Mouse (Mus musculus): ENCODE results near the gene Ralgps1. TPM values are rescaled to one million over a fixed set of nuclear protein-coding genes. Genes with fewer than 3 reads are reported as not detected.
A peak's percentile ranks its signal among the peaks of the same experiment; 100 is the strongest.

Ralgps1 gene
- polyA plus RNA-seq, 1 experiment from 2014 or later, result 42.8 TPM

DNA sequence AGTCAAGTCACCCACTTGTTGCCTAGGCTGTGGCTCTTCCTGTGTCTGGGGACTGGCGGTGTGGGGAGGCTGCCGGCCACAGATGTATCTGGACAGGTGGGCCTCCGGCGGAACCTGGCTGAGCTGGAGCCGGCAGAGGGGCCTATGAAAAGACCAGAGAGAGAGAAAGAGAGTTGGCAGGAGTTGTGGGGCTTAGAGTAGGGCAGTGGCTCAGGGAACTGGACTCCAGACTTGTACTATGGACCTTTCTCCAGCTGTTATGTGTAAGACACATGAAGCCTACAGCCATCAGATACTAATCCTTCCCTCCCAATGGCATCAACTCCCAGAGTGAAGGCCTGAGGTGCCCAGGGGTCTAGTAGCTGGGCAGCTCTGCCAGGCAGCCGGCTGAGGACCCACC lies 212.4 kb downstream of the Ralgps1 start:
- no peaks in the 10 kb centered on the region for H3K9me3 ChIP-seq
- WGBS, result 96% methylated on average over 6 of the region's 6 CpGs

DNA sequence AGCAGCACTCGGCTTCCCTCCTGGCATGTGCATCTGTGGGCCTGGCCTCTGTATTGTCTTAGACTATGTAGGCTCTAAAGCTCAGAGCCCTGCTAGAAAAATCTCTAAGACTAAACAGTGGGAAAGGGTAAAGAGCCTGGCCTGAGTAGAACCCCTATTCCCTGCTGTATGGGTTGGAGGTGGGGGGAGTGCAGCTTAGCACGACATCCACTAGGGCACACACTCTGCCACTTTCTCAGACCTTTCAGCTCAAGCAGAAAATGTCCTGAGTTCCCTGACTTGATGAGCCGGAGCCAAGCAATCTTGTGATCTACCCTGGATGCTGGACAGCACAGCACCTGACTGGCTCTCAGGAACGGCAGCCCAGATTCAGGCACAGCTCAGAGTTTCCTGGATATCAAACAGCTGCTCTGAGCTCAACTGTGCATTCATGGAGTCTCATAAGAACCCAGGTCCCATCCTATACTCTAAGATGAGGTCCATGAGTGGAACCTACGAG lies 215.0 kb downstream of the Ralgps1 start:
- 84% methylated on average over 5 of the region's 5 CpGs for WGBS
- Histone ChIP-seq H3K36me3 (peaks cover 18% of the 10 kb centered on the region), H3K4me1 (replicated peaks) (no peaks in the 10 kb centered on the region), H3K9ac (no peak overlapping the region), H3K27me3 (no peaks in the 10 kb centered on the region), H3K4me2 (no peak overlapping the region), H3K4me3 (no peak overlapping the region), H3K27ac (replicated peaks) (no peak overlapping the region), H3K9me3 (no peaks in the 10 kb centered on the region)
- no peak for ATAC-seq (ENCODE audit: low FRiP score, low read depth)

More for the DNA sequence above, 212.4 kb downstream of the Ralgps1 start:
- H3K9ac ChIP-seq, result no peak overlapping the region
- no peak for ATAC-seq (ENCODE audit: low FRiP score, low read depth)
- no peaks in the 10 kb centered on the region for H3K4me1 ChIP-seq (replicated peaks)
- H3K27me3 ChIP-seq, result no peaks in the 10 kb centered on the region
- peaks cover 19% of the 10 kb centered on the region for H3K36me3 ChIP-seq
- no peak overlapping the region for H3K4me3 ChIP-seq
- no peak overlapping the region for H3K4me2 ChIP-seq
- no peak overlapping the region for H3K27ac ChIP-seq (replicated peaks)

DNA sequence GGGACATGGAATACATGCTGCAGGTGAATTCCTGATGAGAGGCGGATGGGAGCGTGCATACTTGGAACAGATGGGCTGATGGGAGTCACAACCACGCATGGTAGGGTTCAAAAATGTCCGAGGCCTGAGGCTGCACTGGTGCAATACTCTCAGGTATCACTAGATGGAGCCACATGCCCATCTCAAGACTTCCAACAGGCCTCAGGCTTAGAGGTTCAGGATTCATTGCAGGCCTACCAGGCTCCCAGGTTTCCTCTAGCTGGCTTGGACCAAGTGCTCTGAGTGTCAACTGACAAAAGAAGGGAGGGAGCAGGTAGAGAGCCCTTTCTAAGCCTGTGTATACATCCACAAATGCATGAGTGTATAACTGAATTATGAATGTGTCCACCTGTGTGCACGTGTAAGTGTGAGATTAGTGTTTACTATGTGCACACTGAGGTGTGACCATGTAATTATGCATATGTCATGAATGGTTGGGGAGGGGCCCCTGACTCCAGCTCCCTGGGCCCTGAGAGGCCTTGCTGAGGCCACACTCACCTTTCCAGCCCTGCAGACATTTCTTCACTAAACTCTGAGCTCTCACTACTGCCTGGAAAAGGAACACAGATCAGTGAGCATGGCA lies 216.4 kb downstream of the Ralgps1 start:
- 25% methylated on average over 5 of the region's 5 CpGs for WGBS
- Histone ChIP-seq H3K36me3 (peaks cover 18% of the 10 kb centered on the region), H3K9me3 (no peaks in the 10 kb centered on the region), H3K4me2 (no peak overlapping the region), H3K27ac (replicated peaks) (no peak overlapping the region), H3K4me3 (no peak overlapping the region), H3K4me1 (replicated peaks) (no peaks in the 10 kb centered on the region), H3K9ac (no peak overlapping the region), H3K27me3 (no peaks in the 10 kb centered on the region)
- ATAC-seq (ENCODE audit: low FRiP score, low read depth), result peak; percentile 57; the same call in 1 of the 2 replicates

- no peaks in the 10 kb centered on the region for H3K9me3 ChIP-seq
- H3K4me2 ChIP-seq, result no peak overlapping the region
- H3K36me3 ChIP-seq, result peaks cover 3% of the 10 kb centered on the region; the same call in 1 of the 2 replicates
- no peak overlapping the region for H3K27ac ChIP-seq (replicated peaks)
- H3K4me1 ChIP-seq (replicated peaks), result no peaks in the 10 kb centered on the region
- no peak for ATAC-seq (ENCODE audit: low FRiP score, low read depth)
- H3K9ac ChIP-seq, result no peak overlapping the region
- H3K4me3 ChIP-seq, result no peak overlapping the region
- WGBS, result 89% methylated on average over 4 of the region's 4 CpGs
- no peaks in the 10 kb centered on the region for H3K27me3 ChIP-seq
These were observed 224.3 kb downstream of the Ralgps1 start for GRCm38 (mm10) chr2:33146994-33147393.

GRCm38 (mm10) chr2:33143292-33143691 lies 228.0 kb downstream of the Ralgps1 start:
- Histone ChIP-seq H3K9me3 (no peaks in the 10 kb centered on the region), H3K4me1 (replicated peaks) (no peaks in the 10 kb centered on the region), H3K36me3 (peaks cover 13% of the 10 kb centered on the region; the same call in 1 of the 2 replicates), H3K27ac (replicated peaks) (no peak overlapping the region), H3K4me3 (no peak overlapping the region), H3K4me2 (no peak overlapping the region), H3K27me3 (no peaks in the 10 kb centered on the region), H3K9ac (no peak overlapping the region)
- WGBS, result 86% methylated on average over 2 of the region's 2 CpGs
- ATAC-seq (ENCODE audit: low FRiP score, low read depth), result no peak

GRCm38 (mm10) chr2:33138491-33138890 lies 232.8 kb downstream of the Ralgps1 start:
- 90% methylated on average over 2 of the region's 2 CpGs for WGBS
- no peaks in the 10 kb centered on the region for H3K27me3 ChIP-seq
- no peaks in the 10 kb centered on the region for H3K4me1 ChIP-seq (replicated peaks)
- no peak overlapping the region for H3K9ac ChIP-seq
- H3K4me2 ChIP-seq, result no peak overlapping the region
- H3K36me3 ChIP-seq, result peaks cover 23% of the 10 kb centered on the region; the same call in 1 of the 2 replicates
- no peak for ATAC-seq (ENCODE audit: low FRiP score, low read depth)
- no peaks in the 10 kb centered on the region for H3K9me3 ChIP-seq
- no peak overlapping the region for H3K27ac ChIP-seq (replicated peaks)
- no peak overlapping the region for H3K4me3 ChIP-seq

DNA sequence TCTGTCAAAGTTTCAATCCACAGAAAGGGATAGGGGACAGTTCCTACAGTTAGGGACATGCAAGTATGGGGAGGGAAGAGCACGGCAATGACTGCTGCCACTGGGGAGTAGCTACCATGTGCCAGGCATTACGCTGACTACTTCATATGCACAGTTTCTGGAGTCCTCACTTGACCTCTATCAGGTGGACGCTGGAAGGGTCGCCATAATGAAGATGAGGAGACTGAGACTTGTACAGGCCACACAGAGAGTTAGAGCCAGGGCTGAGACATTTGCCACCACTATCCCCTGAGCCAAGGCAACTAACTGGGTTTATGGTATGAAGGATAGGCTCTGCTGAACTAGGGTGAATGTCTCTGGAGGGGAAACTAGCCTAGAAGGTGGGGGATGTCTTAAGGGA lies 233.6 kb downstream of the Ralgps1 start:
- Histone ChIP-seq H3K9ac (no peak overlapping the region), H3K9me3 (no peaks in the 10 kb centered on the region), H3K4me1 (replicated peaks) (peaks cover 1% of the 10 kb centered on the region), H3K36me3 (peaks cover 23% of the 10 kb centered on the region; the same call in 1 of the 2 replicates), H3K4me2 (no peak overlapping the region), H3K4me3 (no peak overlapping the region), H3K27ac (replicated peaks) (no peak overlapping the region), H3K27me3 (no peaks in the 10 kb centered on the region)
- WGBS, result 88% methylated on average over 4 of the region's 4 CpGs
- ATAC-seq (ENCODE audit: low FRiP score, low read depth), result no peak

DNA sequence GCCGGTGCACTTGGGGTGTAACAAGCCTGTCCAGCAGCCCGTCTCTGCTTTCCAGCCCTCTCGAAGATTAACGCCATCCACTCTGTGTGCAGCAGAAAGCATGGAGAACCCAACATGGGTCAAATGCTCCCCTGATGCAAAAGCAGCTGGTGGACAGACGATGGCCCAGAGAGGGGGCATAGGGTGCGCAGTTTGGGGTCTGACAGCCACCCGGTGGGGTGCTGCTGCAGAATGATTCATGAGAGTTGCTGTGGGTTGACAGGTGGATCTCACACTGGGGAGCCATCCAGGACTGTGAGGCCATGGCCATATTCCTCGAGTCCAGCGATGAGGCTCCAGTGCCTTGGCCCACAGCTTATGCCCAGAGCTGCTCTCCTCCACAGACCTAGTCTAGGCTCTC lies 234.0 kb downstream of the Ralgps1 start:
- 79% methylated on average over 9 of the region's 9 CpGs for WGBS
- ATAC-seq (ENCODE audit: low FRiP score, low read depth), result no peak
- Histone ChIP-seq H3K4me1 (replicated peaks) (peaks cover 6% of the 10 kb centered on the region), H3K9me3 (no peaks in the 10 kb centered on the region), H3K27me3 (no peaks in the 10 kb centered on the region), H3K27ac (replicated peaks) (no peak overlapping the region), H3K4me3 (no peak overlapping the region), H3K4me2 (no peak overlapping the region), H3K36me3 (peaks cover 23% of the 10 kb centered on the region; the same call in 1 of the 2 replicates), H3K9ac (no peak overlapping the region)

DNA sequence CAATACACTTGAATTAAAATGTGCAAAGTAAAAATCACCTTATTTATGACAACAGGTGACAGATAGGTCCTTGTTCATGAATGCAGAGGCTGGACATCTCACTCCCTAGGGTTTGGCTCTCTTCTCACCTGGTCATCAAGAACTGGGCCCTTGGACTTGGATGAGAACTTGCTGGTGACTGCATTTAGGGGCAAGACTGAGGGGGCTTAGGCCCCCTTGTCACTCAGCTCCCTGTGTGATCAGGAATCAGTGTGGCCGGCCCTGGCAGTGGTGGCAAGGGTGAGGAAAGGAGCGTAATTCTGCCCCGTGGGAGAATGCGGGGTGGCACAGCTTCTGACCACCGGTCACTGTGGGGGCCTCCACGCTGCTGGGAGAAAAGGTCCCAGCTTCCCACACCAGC lies 234.9 kb downstream of the Ralgps1 start:
- no peaks in the 10 kb centered on the region for H3K27me3 ChIP-seq
- H3K4me1 ChIP-seq (replicated peaks), result peaks cover 13% of the 10 kb centered on the region
- no peak overlapping the region for H3K27ac ChIP-seq (replicated peaks)
- ATAC-seq (ENCODE audit: low FRiP score, low read depth), result no peak
- no peaks in the 10 kb centered on the region for H3K9me3 ChIP-seq
- H3K9ac ChIP-seq, result no peak overlapping the region
- H3K4me3 ChIP-seq, result no peak overlapping the region
- no peak overlapping the region for H3K4me2 ChIP-seq
- H3K36me3 ChIP-seq, result peaks cover 23% of the 10 kb centered on the region; the same call in 1 of the 2 replicates
- 91% methylated on average over 6 of the region's 6 CpGs for WGBS

GRCm38 (mm10) chr2:33134766-33135490 lies 236.4 kb downstream of the Ralgps1 start:
- WGBS, result 81% methylated on average over 7 of the region's 7 CpGs
- Histone ChIP-seq H3K27me3 (no peaks in the 10 kb centered on the region), H3K4me3 (no peak overlapping the region), H3K36me3 (peaks cover 13% of the 10 kb centered on the region; the same call in 1 of the 2 replicates), H3K4me1 (replicated peaks) (peaks cover 16% of the 10 kb centered on the region), H3K9ac (no peak overlapping the region), H3K9me3 (no peaks in the 10 kb centered on the region), H3K4me2 (no peak overlapping the region), H3K27ac (replicated peaks) (no peak overlapping the region)
- no peak for ATAC-seq (ENCODE audit: low FRiP score, low read depth)

GRCm38 (mm10) chr2:33132306-33132705 lies 239.0 kb downstream of the Ralgps1 start:
- H3K36me3 ChIP-seq, result peaks cover 13% of the 10 kb centered on the region; the same call in 1 of the 2 replicates
- H3K4me3 ChIP-seq, result no peak overlapping the region
- no peaks in the 10 kb centered on the region for H3K9me3 ChIP-seq
- H3K4me2 ChIP-seq, result no peak overlapping the region
- H3K4me1 ChIP-seq (replicated peaks), result peaks cover 29% of the 10 kb centered on the region
- ATAC-seq (ENCODE audit: low FRiP score, low read depth), result no peak
- H3K9ac ChIP-seq, result no peak overlapping the region
- no peak overlapping the region for H3K27ac ChIP-seq (replicated peaks)
- no peaks in the 10 kb centered on the region for H3K27me3 ChIP-seq
- WGBS, result 6% methylated on average over 7 of the region's 7 CpGs

DNA sequence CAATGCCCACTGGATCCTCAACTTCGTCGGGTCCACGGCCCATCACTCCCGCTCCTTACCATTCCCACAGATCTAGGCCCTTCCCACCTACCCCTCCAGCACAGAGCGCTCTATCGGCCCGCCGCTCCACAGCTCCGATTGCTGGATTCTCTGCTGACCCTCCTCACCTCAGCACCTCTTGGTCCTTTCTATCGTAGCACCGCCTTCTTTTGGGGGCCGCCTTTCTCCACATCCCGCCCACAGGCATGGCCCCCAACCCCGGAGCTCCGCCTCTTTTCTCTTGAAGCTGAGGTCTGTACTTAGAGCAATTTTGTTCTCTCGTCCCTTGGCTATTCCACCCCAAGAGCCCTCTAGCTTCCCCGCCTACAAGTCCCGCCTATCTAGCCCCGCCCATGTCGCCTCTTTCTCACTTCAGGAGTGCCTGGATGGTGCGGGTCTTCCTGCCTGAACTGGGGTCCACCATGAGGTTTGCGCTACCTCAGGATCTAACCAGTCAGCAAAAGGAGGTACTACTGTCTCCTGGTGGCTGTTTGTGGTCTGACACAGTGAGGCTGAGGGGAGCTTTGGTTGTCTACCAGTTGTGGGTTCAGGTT lies 239.7 kb downstream of the Ralgps1 start, which contains the start of gene Garnl3:
Gene Garnl3 (minus strand): TSS at position 155 of the 593 bp plus-strand sequence.
- peak; percentile 59 for ATAC-seq (ENCODE audit: low FRiP score, low read depth)
- Histone ChIP-seq H3K9me3 (no peaks in the 10 kb centered on the region), H3K27ac (replicated peaks) (peak within 1 kb of the TSS; percentile 66), H3K27me3 (no peaks in the 10 kb centered on the region), H3K36me3 (peaks cover 6% of the 10 kb centered on the region; the same call in 1 of the 2 replicates), H3K4me2 (peak within 1 kb of the TSS; percentile 89), H3K4me3 (peak within 1 kb of the TSS; percentile 53), H3K4me1 (replicated peaks) (peaks cover 29% of the 10 kb centered on the region), H3K9ac (peak within 1 kb of the TSS; percentile 56)
- 2% methylated on average over 22 of the region's 22 CpGs for WGBS

Data from hindbrain, embryonic 15.5 days (tissue).